Mouse (Mus musculus): ENCODE measurements around the gene Nudt5. TPM values are rescaled to one million over a fixed set of nuclear protein-coding genes. Genes with fewer than 3 reads are reported as not detected.
A peak's percentile ranks its signal among the peaks of the same experiment; 100 is the strongest.

Nudt5 gene
- total and polyA plus RNA-seq, 3 experiments = 82.1 to 141 TPM; not detected in 1

- H3K27me3 ChIP-seq (ENCODE audit: control insufficient read depth in 1 of 2, insufficient read depth in 2 of 2, low read length in 2 of 2) = no peaks in the 10 kb centered on the region
- DNase-seq (ENCODE audit: low read depth, low spot score) = peak; percentile 62
- peaks cover 11% of the 10 kb centered on the region for H3K79me2 ChIP-seq (ENCODE audit: control insufficient read depth, insufficient read depth, low read length, poor library complexity)
- peaks cover 0 to 9% of the 10 kb centered on the region in 2 experiments; a peak in 2 of 4 replicates for H3K4me1 ChIP-seq (ENCODE audit: control insufficient read depth in 1 of 2, insufficient read depth in 2 of 2, low read length in 2 of 2)
- H3K9me3 ChIP-seq (replicated peaks; ENCODE audit: insufficient read depth, low read length) = no peaks in the 10 kb centered on the region
- peaks cover 4 to 14% of the 10 kb centered on the region in 2 experiments for H3K36me3 ChIP-seq (ENCODE audit: control insufficient read depth in 1 of 2, insufficient read depth in 2 of 2, low read length in 2 of 2)
- H3K27ac ChIP-seq (ENCODE audit: control insufficient read depth, low read depth, low read length) = 0 out of 2 replicates have a peak overlapping the region, but pooled peaks have one; percentile 5
- H3K4me3 ChIP-seq (ENCODE audit: control insufficient read depth in 1 of 2, insufficient read depth in 1 of 2, low read depth in 2 of 2, low read length in 2 of 2) = peak overlapping the region; percentile 65 to 94
- TF ChIP-seq MYC (IDR thresholded peaks at IDR 0.05; ENCODE audit: low read depth, low read length) = 0 out of 2 replicates have a peak, but pooled peaks have one; percentile 32
- TF ChIP-seq MXI1 (IDR thresholded peaks at IDR 0.05; ENCODE audit: low read depth, low read length) = peak; percentile 25; the same call in 1 of the 2 replicates
- TF ChIP-seq HCFC1 (IDR thresholded peaks at IDR 0.05; ENCODE audit: low read depth, low read length) = no peak
- peak overlapping the region; percentile 80 for H3K9ac ChIP-seq (ENCODE audit: control insufficient read depth, low read depth, low read length, poor library complexity, severe bottlenecking)
Measured at GRCm38 (mm10) chr2:5894296-5894695, 49.5 kb downstream of the Nudt5 start.

GRCm38 (mm10) chr2:5894843-5895570 is 50.2 kb downstream of the Nudt5 start, which contains the start of gene Sec61a2:
Gene Sec61a2 (minus strand): TSS chr2:5895432.
- Histone ChIP-seq H3K4me3 (ENCODE audit: control insufficient read depth in 1 of 2, insufficient read depth in 1 of 2, low read depth in 2 of 2, low read length in 2 of 2) (peak within 1 kb of the TSS; percentile 65 to 94), H3K27ac (ENCODE audit: control insufficient read depth, low read depth, low read length) (peak within 1 kb of the TSS; percentile 49), H3K9ac (ENCODE audit: control insufficient read depth, low read depth, low read length, poor library complexity, severe bottlenecking) (peak within 1 kb of the TSS; percentile 80), H3K4me1 (ENCODE audit: control insufficient read depth in 1 of 2, insufficient read depth in 2 of 2, low read length in 2 of 2) (peaks cover 0 to 9% of the 10 kb centered on the region in 2 experiments; a peak in 2 of 4 replicates), H3K27me3 (ENCODE audit: control insufficient read depth in 1 of 2, insufficient read depth in 2 of 2, low read length in 2 of 2) (no peaks in the 10 kb centered on the region), H3K36me3 (ENCODE audit: control insufficient read depth in 1 of 2, insufficient read depth in 2 of 2, low read length in 2 of 2) (peaks cover 2 to 14% of the 10 kb centered on the region in 2 experiments; a peak in 3 of 4 replicates), H3K9me3 (replicated peaks; ENCODE audit: insufficient read depth, low read length) (no peaks in the 10 kb centered on the region), H3K79me2 (ENCODE audit: control insufficient read depth, insufficient read depth, low read length, poor library complexity) (peaks cover 11% of the 10 kb centered on the region)
- peak; percentile 96 for DNase-seq (ENCODE audit: low read depth, low spot score)
- TF ChIP-seq ZKSCAN1 (IDR thresholded peaks at IDR 0.05; ENCODE audit: low read depth, low read length) (no peak), E2F4 (IDR thresholded peaks at IDR 0.05; ENCODE audit: borderline replicate concordance, low read depth, low read length) (no peak), ZNF384 (IDR thresholded peaks at IDR 0.05; ENCODE audit: low read depth, low read length) (no peak), USF1 (IDR thresholded peaks at IDR 0.05; ENCODE audit: low read depth, low read length) (peak; percentile 95), CTCF (IDR thresholded peaks at IDR 0.05 in 2 of 3, conservative IDR thresholded peaks at IDR 0.05 in 1 of 3; ENCODE audit: control insufficient read depth in 1 of 3, insufficient read depth in 1 of 3, low read depth in 2 of 3, low read length in 3 of 3, poor library complexity in 1 of 3, severe bottlenecking in 1 of 3) (no peak), HCFC1 (IDR thresholded peaks at IDR 0.05; ENCODE audit: low read depth, low read length) (peak; percentile 54; the same call in 1 of the 2 replicates), SIN3A (IDR thresholded peaks at IDR 0.05; ENCODE audit: low read length) (peak; percentile 76; the same call in 1 of the 2 replicates), MYC (IDR thresholded peaks at IDR 0.05; ENCODE audit: low read depth, low read length) (0 out of 2 replicates have a peak, but pooled peaks have one; percentile 5), TBP (IDR thresholded peaks at IDR 0.05; ENCODE audit: low read depth, low read length) (no peak), MEF2A (IDR thresholded peaks at IDR 0.05; ENCODE audit: extremely low read depth, insufficient replicate concordance, low read depth, low read length, poor library complexity, severe bottlenecking) (no peak), KAT2A (conservative IDR thresholded peaks at IDR 0.05; ENCODE audit: low read depth, low read length) (no peak), POLR2AphosphoS2 (IDR thresholded peaks at IDR 0.05; ENCODE audit: low read length) (peak; percentile 87), CHD1 (IDR thresholded peaks at IDR 0.05; ENCODE audit: low read depth, low read length) (no peak), TCF12 (IDR thresholded peaks at IDR 0.05; ENCODE audit: low read depth, low read length) (peak; percentile 43; the same call in 1 of the 2 replicates), MAX (IDR thresholded peaks at IDR 0.05; ENCODE audit: low read length) (peak; percentile 60; the same call in 1 of the 2 replicates), POLR2A (IDR thresholded peaks at IDR 0.05; ENCODE audit: control insufficient read depth in 1 of 2, insufficient read depth in 1 of 2, low read depth in 1 of 2, low read length in 2 of 2, poor library complexity in 1 of 2) (peak; percentile 92 to 95), ZC3H11A (IDR thresholded peaks at IDR 0.05; ENCODE audit: low read depth, low read length) (no peak), UBTF (IDR thresholded peaks at IDR 0.05; ENCODE audit: borderline replicate concordance, insufficient read depth, low read depth, low read length) (no peak), MAFK (IDR thresholded peaks at IDR 0.05; ENCODE audit: borderline replicate concordance, low read depth, low read length) (no peak), NELFE (IDR thresholded peaks at IDR 0.05; ENCODE audit: low read depth, low read length) (peak; percentile 82), CHD2 (IDR thresholded peaks at IDR 0.05; ENCODE audit: low read length) (no peak), GATA1 (IDR thresholded peaks at IDR 0.05; ENCODE audit: low read depth, low read length) (no peak), USF2 (IDR thresholded peaks at IDR 0.05; ENCODE audit: borderline replicate concordance in 1 of 2, insufficient read depth in 1 of 2, low read depth in 1 of 2, low read length in 2 of 2) (peak in 1 of 2 experiments; percentile 56; a peak in 2 of 4 replicates), JUND (IDR thresholded peaks at IDR 0.05; ENCODE audit: low read depth, low read length) (no peak), BHLHE40 (IDR thresholded peaks at IDR 0.05; ENCODE audit: borderline replicate concordance, low read depth, low read length) (no peak), MXI1 (IDR thresholded peaks at IDR 0.05; ENCODE audit: low read depth, low read length) (peak; percentile 68; the same call in 1 of the 2 replicates), RCOR1 (IDR thresholded peaks at IDR 0.05; ENCODE audit: low read depth, low read length) (no peak), NRF1 (IDR thresholded peaks at IDR 0.05; ENCODE audit: insufficient read depth, low read depth, low read length, poor library complexity, severe bottlenecking) (peak; percentile 43; the same call in 1 of the 2 replicates)
